Mouse (Mus musculus) limb, embryonic 11.5 days (tissue): Measurements from ENCODE around the gene D630045J12Rik. TPM values are rescaled to one million over a fixed set of nuclear protein-coding genes. Genes with fewer than 3 reads are reported as not detected.

Source experiments
- ATAC-seq: fragments of 200-750 bp; cut with Nextera tagmentation; 2 replicates; pipeline ENCODE4 v1.8.0; 2017; ENCODE audit warnings: low read depth; ENCODE audit not compliant: insufficient number of reproducible peaks, low FRiP score, low TSS enrichment
- DNase-seq: peaks from one replicate; pipeline ENCODE4 v3.0.0-alpha.2; 2015; ENCODE audit warnings: low spot score
- H3K27ac ChIP-seq: fragments of 300-500 bp; sonication (generic); replicated peaks from 2 replicates; pipeline ENCODE4 v1.5.1; 2014; ENCODE audit warnings: low read depth, mild to moderate bottlenecking, low read length
- H3K27me3 ChIP-seq: fragments of 300-500 bp; sonication (generic); 2 replicates; pipeline ENCODE4 v1.6.1; 2014; ENCODE audit warnings: mild to moderate bottlenecking, low read length, mixed read lengths; ENCODE audit not compliant: control insufficient read depth, insufficient read depth
- H3K36me3 ChIP-seq: fragments of 300-500 bp; sonication (generic); 2 replicates; pipeline ENCODE4 v1.6.1; 2014; ENCODE audit warnings: mild to moderate bottlenecking, low read length, moderate library complexity, mixed read lengths; ENCODE audit not compliant: control insufficient read depth, insufficient read depth
- H3K4me1 ChIP-seq: fragments of 300-500 bp; sonication (generic); 2 replicates; pipeline ENCODE4 v1.6.1; 2014; ENCODE audit warnings: low read length, mixed read lengths; ENCODE audit not compliant: control insufficient read depth, insufficient read depth
- H3K4me2 ChIP-seq: fragments of 300-500 bp; sonication (generic); 2 replicates; pipeline ENCODE4 v1.6.1; 2014; ENCODE audit warnings: low read depth, mild to moderate bottlenecking, moderate library complexity; ENCODE audit not compliant: severe bottlenecking
- H3K4me3 ChIP-seq: fragments of 300-500 bp; sonication (generic); 2 replicates; pipeline ENCODE4 v1.5.1; 2014; ENCODE audit warnings: low read depth, low read length
- H3K9ac ChIP-seq: fragments of 300-500 bp; sonication (generic); 2 replicates; pipeline ENCODE4 v1.6.1; 2014; ENCODE audit warnings: mild to moderate bottlenecking, low read length
- H3K9me3 ChIP-seq: fragments of 300-500 bp; sonication (generic); 2 replicates; pipeline ENCODE4 v1.6.1; 2016; ENCODE audit warnings: low read length; ENCODE audit not compliant: control insufficient read depth
- WGBS: fragments of 180-500 bp; shearing (Covaris S2); extraction: QIAGEN DNeasy Blood & Tissue Kit; methylation state at CpG from one replicate; pipeline ENCODE4 v1.1.7; 2014; 5-methylcytosine and 5-hydroxymethylcytosine counted together
- polyA plus RNA-seq: library from polyadenylated mRNA; unstranded; fragments of >200 nt; fragmentation: Nextera tagmentation; extraction: Ambion mirVana; gene quantifications from 2 replicates; pipeline ENCODE4 v1.2.1, GENCODE M21; 2014

Gene D630045J12Rik
- polyA plus RNA-seq, 1 experiment from 2014 or later, result 11.1 TPM

DNA sequence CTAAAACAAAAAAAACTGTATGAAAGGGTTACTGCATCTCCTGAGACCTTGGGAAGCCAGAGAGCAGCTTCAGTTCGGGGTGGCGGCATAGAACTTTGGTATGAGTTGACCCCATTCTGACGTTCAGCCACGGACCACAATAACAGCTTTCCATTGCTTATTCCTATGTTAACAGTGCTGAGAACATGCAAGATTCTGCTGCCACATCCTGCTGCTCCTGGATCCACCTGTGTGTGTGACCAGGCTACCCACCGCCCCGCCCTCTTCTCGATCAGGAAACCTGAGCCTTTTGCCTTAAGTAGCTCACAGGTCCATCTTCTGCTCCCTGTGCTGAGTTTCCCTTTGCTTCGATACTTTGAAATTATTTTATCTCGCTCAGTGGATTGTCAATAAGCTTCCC is 147.9 kb downstream of the D630045J12Rik start:
- Histone ChIP-seq H3K36me3 (no peaks in the 10 kb centered on the region), H3K4me1 (0 out of 2 replicates have a peak, but pooled peaks cover 5% of the 10 kb centered on the region), H3K27me3 (no peaks in the 10 kb centered on the region), H3K9me3 (no peaks in the 10 kb centered on the region), H3K4me2 (no peak overlapping the region), H3K9ac (no peak overlapping the region), H3K27ac (no peak overlapping the region), H3K4me3 (no peak overlapping the region)
- 91% methylated on average over 9 of the region's 9 CpGs for whole genome bisulfite sequencing
- DNase-seq (no peak), ATAC-seq (no peak)

DNA sequence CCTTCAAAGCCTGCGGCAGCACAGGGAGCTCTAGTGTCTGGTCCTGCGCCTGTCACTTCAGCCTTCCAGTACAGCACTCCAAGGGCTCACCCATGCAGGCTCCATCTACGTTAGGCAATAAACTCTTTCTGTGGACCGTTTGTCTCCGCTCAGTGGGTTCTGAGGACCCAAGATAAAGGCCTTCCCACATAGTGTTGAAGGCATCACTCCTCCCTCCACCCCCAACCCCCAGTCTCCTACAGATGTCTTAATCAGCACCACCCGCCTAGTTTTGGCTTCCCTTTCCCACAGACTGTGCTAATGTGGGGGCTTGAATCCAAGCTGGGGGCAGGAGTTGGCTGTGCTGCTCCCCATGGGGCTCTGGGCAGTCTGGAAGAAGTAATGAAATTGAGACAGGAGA is 150.0 kb downstream of the D630045J12Rik start:
- H3K4me3 ChIP-seq, result no peak overlapping the region
- H3K4me2 ChIP-seq, result no peak overlapping the region
- no peaks in the 10 kb centered on the region for H3K27me3 ChIP-seq
- H3K9me3 ChIP-seq, result no peaks in the 10 kb centered on the region
- no peak overlapping the region for H3K9ac ChIP-seq
- WGBS, result 45% methylated on average over 6 of the region's 6 CpGs
- no peak for ATAC-seq
- no peaks in the 10 kb centered on the region for H3K36me3 ChIP-seq
- DNase-seq, result no peak
- H3K4me1 ChIP-seq, result no peaks in the 10 kb centered on the region
- H3K27ac ChIP-seq, result no peak overlapping the region

GRCm38 (mm10) chr6:38102216-38102795 is 151.5 kb downstream of the D630045J12Rik start:
- H3K9ac ChIP-seq, result no peak overlapping the region
- H3K4me2 ChIP-seq, result no peak overlapping the region
- ATAC-seq (no peak), DNase-seq (no peak)
- no peaks in the 10 kb centered on the region for H3K27me3 ChIP-seq
- 90% methylated on average over 7 of the region's 7 CpGs for WGBS
- H3K36me3 ChIP-seq, result no peaks in the 10 kb centered on the region
- H3K4me3 ChIP-seq, result no peak overlapping the region
- H3K4me1 ChIP-seq, result no peaks in the 10 kb centered on the region
- H3K27ac ChIP-seq, result no peak overlapping the region
- no peaks in the 10 kb centered on the region for H3K9me3 ChIP-seq

DNA sequence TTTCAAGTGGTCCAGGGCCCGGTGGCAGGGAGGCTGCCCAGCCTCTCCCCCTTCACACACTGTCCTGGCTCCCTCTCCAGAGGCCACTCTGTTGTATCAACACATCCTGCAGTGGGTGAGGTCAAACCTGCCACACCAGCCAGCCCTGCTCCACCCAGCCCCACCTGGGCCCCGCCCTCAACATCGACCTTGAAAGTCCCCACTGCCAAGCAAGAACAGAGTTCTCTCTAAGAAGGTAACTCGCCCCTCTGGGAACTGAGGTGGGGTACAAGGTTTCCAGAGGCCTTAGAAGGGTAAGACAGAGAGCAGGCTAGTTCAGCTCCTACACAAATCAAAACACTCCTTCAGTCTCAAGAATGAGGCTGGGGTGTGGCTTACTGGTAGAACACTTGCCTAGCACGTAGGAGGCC is 156.8 kb downstream of the D630045J12Rik start:
- Histone ChIP-seq H3K4me2 (no peak overlapping the region), H3K4me3 (no peak overlapping the region), H3K4me1 (no peaks in the 10 kb centered on the region), H3K27me3 (no peaks in the 10 kb centered on the region), H3K27ac (no peak overlapping the region), H3K9me3 (no peaks in the 10 kb centered on the region), H3K9ac (no peak overlapping the region), H3K36me3 (no peaks in the 10 kb centered on the region)
- DNase-seq, result no peak
- no peak for ATAC-seq
- WGBS, result 64% methylated on average over 5 of the region's 5 CpGs

GRCm38 (mm10) chr6:38094701-38095100 is 159.1 kb downstream of the D630045J12Rik start:
- no peaks in the 10 kb centered on the region for H3K27me3 ChIP-seq
- no peaks in the 10 kb centered on the region for H3K36me3 ChIP-seq
- H3K27ac ChIP-seq, result no peak overlapping the region
- no peak overlapping the region for H3K9ac ChIP-seq
- ATAC-seq (no peak), DNase-seq (no peak)
- no peak overlapping the region for H3K4me3 ChIP-seq
- WGBS, result 89% methylated on average over 10 of the region's 10 CpGs
- no peaks in the 10 kb centered on the region for H3K4me1 ChIP-seq
- H3K9me3 ChIP-seq, result no peaks in the 10 kb centered on the region
- no peak overlapping the region for H3K4me2 ChIP-seq

DNA sequence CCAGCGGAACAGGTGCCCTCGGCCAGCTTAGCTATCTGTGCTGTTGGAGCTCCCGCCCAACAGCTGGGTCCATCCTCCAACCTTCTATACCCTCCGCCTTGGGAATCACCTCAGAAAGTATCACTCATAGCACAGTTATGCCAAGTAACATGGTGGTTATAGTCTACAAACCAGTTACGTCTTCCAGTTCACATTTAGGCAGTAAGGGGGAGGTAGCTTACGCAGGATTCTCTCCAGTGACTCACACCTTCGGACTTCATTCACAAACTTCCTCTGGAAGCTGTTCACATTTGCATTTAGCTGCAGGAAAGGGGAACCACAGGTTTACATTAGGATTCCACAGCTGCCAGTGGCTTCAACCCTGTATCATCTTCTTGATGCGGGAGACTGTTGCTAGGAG is 161.3 kb downstream of the D630045J12Rik start:
- ATAC-seq (no peak), DNase-seq (no peak)
- H3K27me3 ChIP-seq, result no peaks in the 10 kb centered on the region
- H3K4me3 ChIP-seq, result no peak overlapping the region
- H3K9me3 ChIP-seq, result no peaks in the 10 kb centered on the region
- H3K36me3 ChIP-seq, result no peaks in the 10 kb centered on the region
- WGBS, result 90% methylated on average over 8 of the region's 8 CpGs
- H3K27ac ChIP-seq, result no peak overlapping the region
- H3K4me2 ChIP-seq, result no peak overlapping the region
- H3K9ac ChIP-seq, result no peak overlapping the region
- H3K4me1 ChIP-seq, result no peaks in the 10 kb centered on the region

GRCm38 (mm10) chr6:38087242-38088026 is 166.4 kb downstream of the D630045J12Rik start:
- H3K27me3 ChIP-seq, result no peaks in the 10 kb centered on the region
- DNase-seq (no peak), ATAC-seq (no peak)
- H3K9me3 ChIP-seq, result no peaks in the 10 kb centered on the region
- H3K4me3 ChIP-seq, result no peak overlapping the region
- 83% methylated on average over 9 of the region's 9 CpGs for WGBS
- H3K27ac ChIP-seq, result no peak overlapping the region
- no peaks in the 10 kb centered on the region for H3K36me3 ChIP-seq
- H3K9ac ChIP-seq, result no peak overlapping the region
- no peak overlapping the region for H3K4me2 ChIP-seq
- H3K4me1 ChIP-seq, result no peaks in the 10 kb centered on the region

GRCm38 (mm10) chr6:38083204-38083603 is 170.6 kb downstream of the D630045J12Rik start:
- Histone ChIP-seq H3K27ac (no peak overlapping the region), H3K9ac (no peak overlapping the region), H3K36me3 (no peaks in the 10 kb centered on the region), H3K27me3 (no peaks in the 10 kb centered on the region), H3K4me1 (peaks cover 4% of the 10 kb centered on the region; the same call in 1 of the 2 replicates), H3K4me2 (no peak overlapping the region), H3K9me3 (no peaks in the 10 kb centered on the region), H3K4me3 (no peak overlapping the region)
- DNase-seq, result no peak
- no peak for ATAC-seq
- WGBS, result 33% methylated on average over 4 of the region's 4 CpGs
